Mouse (Mus musculus) MEL (cell line): Measurements from ENCODE around the gene Igfbp1.

ENCODE experiments used
- CHD1 ChIP-seq: IDR thresholded peaks from 2 replicates; pipeline ENCODE4 v1.6.1; 2012; ENCODE audit warnings: low read depth, mild to moderate bottlenecking, inconsistent platforms, low read length, improper control_type of control experiment
- CTCF ChIP-seq, 3 experiments: IDR thresholded peaks in 2 of 3; conservative IDR thresholded peaks in 1 of 3; 2 replicates each; pipeline ENCODE4 v1.5.1; 2011 to 2012; ENCODE audit warnings: low read length in 3 of 3, low read depth in 2 of 3, mild to moderate bottlenecking in 2 of 3, improper control_type of control experiment in 1 of 3, inconsistent platforms in 1 of 3, mixed read lengths in 1 of 3, moderate library complexity in 1 of 3; ENCODE audit not compliant: control insufficient read depth in 1 of 3, insufficient read depth in 1 of 3, poor library complexity in 1 of 3, severe bottlenecking in 1 of 3
- GATA1 ChIP-seq: IDR thresholded peaks from 2 replicates; pipeline ENCODE4 v1.6.1; 2011; ENCODE audit warnings: low read depth, low read length, improper control_type of control experiment
- HCFC1 ChIP-seq: IDR thresholded peaks from 2 replicates; pipeline ENCODE4 v1.6.1; 2012; ENCODE audit warnings: low read depth, mild to moderate bottlenecking, inconsistent platforms, low read length, improper control_type of control experiment, moderate library complexity
- MAX ChIP-seq: IDR thresholded peaks from 2 replicates; pipeline ENCODE4 v1.6.1; 2011; ENCODE audit warnings: low read length, improper control_type of control experiment
- MAZ ChIP-seq: IDR thresholded peaks from 2 replicates; pipeline ENCODE4 v1.6.1; 2012; ENCODE audit warnings: low read depth, mild to moderate bottlenecking, inconsistent platforms, low read length, improper control_type of control experiment
- MXI1 ChIP-seq: IDR thresholded peaks from 2 replicates; pipeline ENCODE4 v1.6.1; 2011; ENCODE audit warnings: mild to moderate bottlenecking, low read depth, low read length, improper control_type of control experiment
- MYB ChIP-seq: IDR thresholded peaks from 2 replicates; pipeline ENCODE4 v1.6.1; 2011; ENCODE audit warnings: mild to moderate bottlenecking, low read depth, low read length, improper control_type of control experiment
- POLR2A ChIP-seq, 2 experiments: IDR thresholded peaks; 2 replicates each; pipeline ENCODE4 v1.6.1; 2011 to 2012; ENCODE audit warnings: low read length in 2 of 2, mild to moderate bottlenecking in 2 of 2, control low read depth in 1 of 2, improper control_type of control experiment in 1 of 2, low read depth in 1 of 2, moderate library complexity in 1 of 2; ENCODE audit not compliant: control insufficient read depth in 1 of 2, insufficient read depth in 1 of 2, poor library complexity in 1 of 2
- SMC3 ChIP-seq: IDR thresholded peaks from 2 replicates; pipeline ENCODE4 v1.6.1; 2011; ENCODE audit warnings: low read depth, low read length, improper control_type of control experiment
- TCF12 ChIP-seq: IDR thresholded peaks from 2 replicates; pipeline ENCODE4 v1.6.1; 2014; ENCODE audit warnings: low read depth, mild to moderate bottlenecking, inconsistent platforms, low read length, improper control_type of control experiment, moderate library complexity
- ZC3H11A ChIP-seq: IDR thresholded peaks from 2 replicates; pipeline ENCODE4 v1.6.1; 2012; ENCODE audit warnings: low read depth, mild to moderate bottlenecking, inconsistent platforms, low read length, improper control_type of control experiment
- ZKSCAN1 ChIP-seq: IDR thresholded peaks from 2 replicates; pipeline ENCODE4 v1.6.1; 2012; ENCODE audit warnings: low read depth, mild to moderate bottlenecking, inconsistent platforms, low read length, improper control_type of control experiment, moderate library complexity

GRCm38 (mm10) chr11:7215703-7216102, 18.1 kb downstream of the Igfbp1 start:
- TF ChIP-seq HCFC1: no peak
- no peak for TF ChIP-seq MAX
- no peak for TF ChIP-seq TCF12
- no peak for TF ChIP-seq POLR2A (IDR thresholded peaks at IDR 0.05; ENCODE audit: control insufficient read depth in 1 of 2, insufficient read depth in 1 of 2, low read depth in 1 of 2, low read length in 2 of 2, poor library complexity in 1 of 2)
- no peak for TF ChIP-seq MAZ
- no peak for TF ChIP-seq ZKSCAN1
- TF ChIP-seq CTCF (IDR thresholded peaks at IDR 0.05 in 2 of 3, conservative IDR thresholded peaks at IDR 0.05 in 1 of 3; ENCODE audit: control insufficient read depth in 1 of 3, insufficient read depth in 1 of 3, low read depth in 2 of 3, low read length in 3 of 3, poor library complexity in 1 of 3, severe bottlenecking in 1 of 3): peak; percentile 17 to 73 (median 33); a peak in 5 of 6 replicates
- no peak for TF ChIP-seq CHD1
- TF ChIP-seq ZC3H11A: no peak
- TF ChIP-seq MXI1: no peak
- no peak for TF ChIP-seq GATA1
- no peak for TF ChIP-seq MYB
- TF ChIP-seq SMC3: no peak
